Mouse (Mus musculus) left cerebral cortex, postnatal 10 days (tissue): ENCODE measurements around the gene Foxj2. TPM values are rescaled to one million over a fixed set of nuclear protein-coding genes. Genes with fewer than 3 reads are reported as not detected.

Source experiments
- DNase-seq, 2 experiments: peaks; one replicate each; pipeline ENCODE4 v3.0.0; 2021 to 2022; ENCODE audit warnings: low spot score in 2 of 2, mixed read lengths in 1 of 2; ENCODE audit errors: extremely low spot score in 1 of 2
- intact Hi-C: fragments of 180-260 bp; cut with DNase I; formaldehyde crosslinking; loops from one replicate; pipeline ENCODE4 v1.15.1; 2025
- total RNA-seq, 2 experiments: library from RNA; stranded (reverse); gene quantifications; 2 replicates each; pipeline ENCODE4 v1.2.3; 2021

Gene Foxj2
- total RNA-seq, 2 experiments from 2014 or later, result 26.7 to 30.3 TPM

GRCm38 (mm10) chr6:122855955-122856354, 36.2 kb downstream of the Foxj2 start, which contains the start of gene C3ar1:
Gene C3ar1, minus strand, starts transcription at chr6:122856161.
- no peak for DNase-seq
- intact Hi-C loops, result no loop called here

- no peak for DNase-seq
- intact Hi-C loops, result no loop called here
Measured at GRCm38 (mm10) chr6:122862434-122862833, 42.7 kb downstream of the Foxj2 start.

DNA sequence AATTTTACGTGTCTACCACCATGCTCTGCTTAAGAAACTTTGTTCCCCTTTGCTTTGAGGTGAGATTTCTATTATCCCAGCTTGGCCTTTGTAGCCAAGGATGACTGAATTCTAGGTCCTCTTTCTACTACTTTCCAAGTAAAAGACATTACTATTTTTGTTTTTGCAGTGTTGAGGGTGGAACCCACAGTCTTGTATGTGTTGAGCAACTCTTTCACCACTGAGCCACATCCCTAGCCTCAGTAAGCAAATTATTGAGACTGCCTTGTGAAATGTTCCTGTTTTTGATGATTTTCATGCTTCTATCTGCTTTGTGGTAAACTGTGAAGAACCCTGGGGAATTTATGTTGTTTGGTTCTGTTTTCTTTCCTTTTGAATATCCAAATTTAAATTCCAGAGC, 43.2 kb downstream of the Foxj2 start:
- no peak for DNase-seq
- intact Hi-C loops, result no loop called here

GRCm38 (mm10) chr6:122867914-122868313, 48.2 kb downstream of the Foxj2 start:
- no peak for DNase-seq
- intact Hi-C loops, result no loop called here

DNA sequence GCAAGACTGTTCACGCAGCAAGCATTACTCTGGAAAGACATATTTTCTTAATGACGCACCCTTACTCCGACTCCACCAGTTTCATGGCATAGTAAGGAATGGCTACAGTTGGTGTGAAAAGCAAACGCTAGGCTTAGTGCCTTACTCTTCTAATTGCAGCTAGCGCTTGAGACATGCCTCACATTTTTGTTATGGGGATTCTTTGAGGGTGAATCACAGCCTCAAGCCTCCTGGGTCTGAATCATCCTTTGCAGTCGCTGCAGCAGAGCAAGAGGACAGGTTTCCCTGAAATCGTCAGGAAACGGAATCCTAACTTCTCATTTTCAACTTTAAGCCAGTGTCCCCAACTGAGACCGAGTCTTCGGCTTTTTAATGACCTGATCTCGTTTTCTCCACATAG, 50.1 kb downstream of the Foxj2 start:
- intact Hi-C loops, result loop anchor here (5.0 kb wide), 2 partner anchors 38 to 203 kb away; no protein-coding TSS in a partner anchor
- no peak for DNase-seq

DNA sequence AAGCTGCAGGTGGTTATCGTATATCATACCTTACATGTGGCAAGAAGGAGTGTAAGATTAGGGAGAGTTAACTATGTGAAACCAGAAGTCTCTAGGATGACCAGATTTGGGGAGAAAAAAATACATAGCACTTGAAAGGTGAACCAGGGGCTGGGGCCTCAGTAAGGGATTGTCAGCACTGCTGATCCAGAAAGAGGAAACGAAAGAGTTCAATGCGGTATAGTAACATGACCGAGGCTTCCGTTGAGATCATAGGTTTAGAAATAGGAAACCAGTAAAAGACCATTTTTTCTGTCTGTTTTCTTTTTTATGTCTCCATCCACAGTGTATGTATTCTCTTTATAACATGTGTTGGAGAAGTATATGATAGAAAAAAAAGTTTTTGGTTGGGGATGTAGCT, 53.1 kb downstream of the Foxj2 start:
- intact Hi-C loops, result loop anchor here (5.0 kb wide), 2 partner anchors 40 to 205 kb away; no protein-coding TSS in a partner anchor
- no peak for DNase-seq

GRCm38 (mm10) chr6:122873871-122874719, 54.4 kb downstream of the Foxj2 start, which contains the start of gene Necap1:
Gene Necap1, plus strand, starts transcription at chr6:122874474.
- intact Hi-C loops, result loop anchor here (5.0 kb wide), 2 partner anchors 42 to 207 kb away; no protein-coding TSS in a partner anchor
- peak; percentile 98 for DNase-seq

DNA sequence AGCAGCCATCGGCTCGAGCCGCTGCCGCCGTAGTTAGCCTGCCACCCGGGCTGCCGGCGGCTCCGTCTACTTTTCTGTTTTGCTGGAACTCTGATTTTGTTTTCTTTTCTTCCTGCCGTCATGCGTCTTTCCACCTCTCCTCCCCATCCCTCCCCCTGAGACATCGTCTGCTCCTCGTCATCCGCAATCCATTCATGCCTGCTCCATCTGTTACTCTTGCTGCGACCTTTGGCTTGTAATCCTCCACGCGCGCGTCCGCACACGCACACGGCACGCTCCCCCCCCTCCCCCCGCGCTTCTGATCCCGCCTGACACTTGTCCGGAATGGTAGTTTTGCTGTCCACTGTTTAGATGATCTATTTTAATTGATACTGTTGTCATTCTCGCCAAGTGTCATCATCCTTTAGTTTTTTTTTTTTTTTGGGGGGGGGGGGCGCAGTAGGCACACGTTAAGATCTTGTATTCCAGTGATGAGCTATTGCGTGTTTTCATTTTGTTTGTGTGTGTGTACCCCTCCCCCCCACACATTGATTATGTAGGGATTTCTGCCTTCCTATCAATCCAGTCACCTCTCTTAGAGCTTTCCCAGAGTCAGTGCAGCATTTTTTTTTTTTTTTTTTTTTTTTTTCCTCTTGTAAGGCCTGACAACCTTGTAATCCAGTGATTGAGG, 55.1 kb downstream of the Foxj2 start:
- intact Hi-C loops, result loop anchor here (5.0 kb wide), 2 partner anchors 43 to 208 kb away; no protein-coding TSS in a partner anchor
- peak; percentile 32 to 55 for DNase-seq

DNA sequence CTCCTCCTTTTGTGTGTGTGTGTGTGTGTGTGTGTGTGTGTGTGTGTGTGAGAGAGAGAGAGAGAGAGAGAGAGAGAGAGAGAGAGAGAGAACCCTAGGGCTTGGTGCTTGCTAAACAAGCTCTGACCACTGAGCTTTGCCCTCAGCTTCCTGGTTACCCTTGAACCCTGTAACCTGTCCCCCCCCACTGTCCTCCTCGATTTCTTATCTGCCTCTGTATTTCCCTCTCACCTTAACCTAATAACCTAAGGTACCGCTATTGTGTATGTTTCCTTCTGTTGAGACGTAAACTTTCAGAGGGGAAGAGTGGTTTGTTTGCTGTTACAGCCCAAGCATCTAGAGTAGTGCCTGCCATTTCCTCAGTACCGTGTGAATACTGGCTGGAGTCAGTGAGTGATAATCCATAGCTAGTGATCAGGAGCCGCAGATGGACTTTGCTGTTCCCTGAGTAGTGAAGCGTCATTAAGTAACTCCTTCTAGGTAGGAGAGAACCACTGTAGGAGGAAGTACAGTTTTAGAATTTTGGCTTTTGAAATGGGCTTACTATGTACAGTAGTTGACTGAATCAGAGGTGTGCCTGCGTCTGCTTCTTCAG, 59.5 kb downstream of the Foxj2 start:
- intact Hi-C loops, result no loop called here
- no peak for DNase-seq

- DNase-seq, result no peak
- intact Hi-C loops, result loop anchor here (10.0 kb wide), 1 partner anchor 1525 kb away; no protein-coding TSS in a partner anchor
Measured at GRCm38 (mm10) chr6:122879781-122880505, 60.2 kb downstream of the Foxj2 start.

GRCm38 (mm10) chr6:122881287-122881686, 61.6 kb downstream of the Foxj2 start:
- no peak for DNase-seq

DNA sequence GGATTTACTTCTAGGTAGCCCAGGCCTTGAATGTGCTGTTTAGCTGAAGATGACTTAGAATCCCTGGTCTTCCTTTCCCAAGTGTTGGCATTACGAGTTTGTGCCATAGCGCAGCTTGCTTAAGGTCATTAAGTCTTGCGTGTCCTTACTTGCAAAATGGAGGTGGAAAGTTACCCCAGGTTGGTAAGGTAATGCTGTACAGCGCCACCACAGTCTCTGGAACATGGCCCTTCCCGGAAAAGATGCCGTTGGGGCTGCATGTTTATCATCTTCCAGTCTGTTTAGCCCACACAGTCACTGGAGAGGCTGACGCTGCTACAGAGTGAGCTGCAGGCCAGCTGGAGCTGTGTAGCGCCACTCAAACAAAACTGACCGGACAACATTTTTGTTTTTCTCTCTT, 63.9 kb downstream of the Foxj2 start:
- no peak for DNase-seq
- intact Hi-C loops, result loop anchor here (10.0 kb wide), 1 partner anchor 1521 kb away; no protein-coding TSS in a partner anchor

More at GRCm38 (mm10) chr6:122881287-122881686, 61.6 kb downstream of the Foxj2 start:
- intact Hi-C loops, result loop anchor here (10.0 kb wide), 1 partner anchor 1524 kb away; no protein-coding TSS in a partner anchor

GRCm38 (mm10) chr6:122889599-122889998, 69.9 kb downstream of the Foxj2 start:
- intact Hi-C loops, result loop anchor here (10.0 kb wide), 1 partner anchor 1515 kb away; no protein-coding TSS in a partner anchor
- DNase-seq, result no peak

GRCm38 (mm10) chr6:122892442-122893049, 72.8 kb downstream of the Foxj2 start:
- DNase-seq, result peak; percentile 67 to 73
- intact Hi-C loops, result loop anchor here (5.0 to 10.0 kb wide), 2 partner anchors 1365 to 1482 kb away; no protein-coding TSS in a partner anchor
